Mouse (Mus musculus) MEL-GATA-1-ER (cell line): ENCODE measurements at regions not wholly inside any gene's neighbourhood (a gene's known extent, or its start where the extent isn't known, plus 50 kb on each side); places are given as distances from the start of the nearest gene placed in this dataset.

ENCODE experiments used
- DNase-seq: peaks from one replicate; pipeline ENCODE4 v3.0.0-alpha.2; 2012; ENCODE audit warnings: low read depth; ENCODE audit errors: extremely low read depth

DNA sequence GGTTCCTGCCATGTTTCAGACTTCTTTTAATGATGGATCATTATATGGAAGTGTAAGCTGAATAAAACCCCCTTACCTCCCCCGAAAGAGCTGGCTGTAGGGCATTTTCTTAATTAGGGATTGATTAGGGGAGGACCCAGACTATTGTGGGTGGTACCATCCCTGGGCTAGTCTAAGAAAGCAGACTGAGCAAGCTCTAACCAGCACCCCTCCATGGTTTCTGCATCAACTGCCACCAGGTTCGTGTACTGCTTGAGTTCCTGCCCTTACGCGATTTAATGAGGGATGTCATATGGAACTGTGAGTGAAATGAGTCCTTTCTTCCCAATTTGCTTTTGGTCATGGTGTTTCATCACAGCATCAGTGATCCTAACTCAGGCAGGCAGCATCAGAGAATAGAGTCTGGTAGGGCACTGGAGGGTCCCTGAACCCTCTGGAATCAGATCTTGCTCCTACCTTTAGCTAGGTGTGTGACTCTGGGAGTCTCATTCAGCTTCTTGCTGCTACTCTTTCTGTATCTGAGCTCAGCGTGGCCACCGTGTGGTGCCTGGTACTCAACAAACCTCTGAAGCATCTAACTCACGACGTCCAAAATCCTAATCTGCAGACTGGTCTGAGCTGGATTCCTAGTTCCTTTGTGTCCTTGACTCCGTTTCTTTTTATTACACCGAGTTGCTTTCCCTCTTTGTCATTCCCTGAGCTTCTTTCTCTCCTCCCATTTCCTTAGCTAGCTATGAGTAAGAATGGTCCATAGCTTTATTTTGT is 1884.0 kb upstream of the Lrrc6 start:
- DNase-seq: no peak

DNA sequence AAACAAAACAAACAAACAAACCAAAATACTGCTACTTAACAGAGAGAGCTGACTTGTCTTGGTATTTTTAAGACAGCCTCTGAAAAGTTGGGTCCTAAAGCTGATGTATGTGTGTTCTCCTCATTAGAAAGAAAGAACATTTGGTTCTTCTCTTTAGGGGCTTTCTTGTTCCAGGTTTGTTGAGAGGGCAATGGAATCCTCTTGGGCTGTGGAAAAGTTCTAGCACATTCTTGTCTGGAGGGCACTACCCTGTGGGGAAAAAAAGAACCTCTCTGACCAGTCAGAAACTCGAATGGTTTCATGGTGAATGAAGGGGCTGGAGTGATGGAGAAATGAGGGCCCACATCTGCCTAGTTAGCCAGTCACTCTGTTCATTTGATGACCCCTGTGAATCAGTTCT is 1874.5 kb upstream of the Lrrc6 start:
- DNase-seq: no peak

DNA sequence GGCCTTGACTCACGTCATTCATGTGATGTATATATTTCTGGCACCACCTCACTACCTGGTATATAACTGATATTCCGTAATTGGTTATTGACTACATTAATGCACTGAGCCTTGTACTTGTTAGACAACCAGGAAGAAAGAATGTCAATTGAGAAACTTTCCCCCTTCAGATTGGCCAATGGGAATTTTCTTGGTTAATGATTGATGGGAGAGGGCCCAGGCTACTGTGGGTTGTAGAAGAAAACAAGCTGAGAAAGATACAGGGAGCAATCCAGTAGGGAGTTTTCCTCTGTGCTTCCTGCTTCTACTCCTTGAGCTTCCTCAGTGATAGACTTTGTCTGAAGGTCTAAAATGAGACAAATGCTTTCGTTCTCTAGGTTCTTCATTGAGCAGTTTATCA is 1866.1 kb upstream of the Lrrc6 start:
- DNase-seq: no peak

DNA sequence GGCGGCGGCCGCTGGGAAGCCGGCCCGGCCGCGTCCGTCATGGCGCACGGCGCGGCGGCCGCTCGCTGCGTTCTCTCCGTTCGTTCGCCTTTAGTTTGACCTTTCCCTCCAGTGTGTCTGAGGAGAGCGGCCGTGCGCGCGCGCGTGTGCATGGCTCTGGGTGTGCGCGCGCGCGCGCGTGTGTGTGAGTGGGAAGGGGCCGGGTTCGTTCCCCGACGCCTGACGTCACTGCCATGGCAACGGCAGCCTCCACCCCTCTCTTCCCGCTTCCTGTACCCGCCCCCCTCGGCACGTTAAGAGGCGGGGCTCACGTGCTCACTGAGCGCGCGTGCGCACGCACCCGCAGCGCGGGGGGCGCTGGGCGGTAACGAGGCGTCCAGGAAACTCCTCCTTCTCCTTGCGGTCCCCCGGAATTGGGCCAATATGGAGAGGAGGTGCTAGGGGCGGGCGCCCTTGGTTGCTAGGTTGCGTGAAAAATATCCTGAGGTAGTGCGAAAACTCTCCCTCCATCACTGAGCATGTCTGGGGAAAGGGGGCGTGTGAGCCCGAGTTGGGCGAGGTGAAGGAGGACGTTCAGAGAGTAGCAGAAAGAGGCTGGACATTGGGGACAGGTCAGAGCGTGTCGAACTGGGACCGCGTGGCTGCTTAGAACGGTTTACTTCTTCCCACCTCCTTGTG is 1862.5 kb upstream of the Lrrc6 start:
- peak; percentile 98 for DNase-seq

DNA sequence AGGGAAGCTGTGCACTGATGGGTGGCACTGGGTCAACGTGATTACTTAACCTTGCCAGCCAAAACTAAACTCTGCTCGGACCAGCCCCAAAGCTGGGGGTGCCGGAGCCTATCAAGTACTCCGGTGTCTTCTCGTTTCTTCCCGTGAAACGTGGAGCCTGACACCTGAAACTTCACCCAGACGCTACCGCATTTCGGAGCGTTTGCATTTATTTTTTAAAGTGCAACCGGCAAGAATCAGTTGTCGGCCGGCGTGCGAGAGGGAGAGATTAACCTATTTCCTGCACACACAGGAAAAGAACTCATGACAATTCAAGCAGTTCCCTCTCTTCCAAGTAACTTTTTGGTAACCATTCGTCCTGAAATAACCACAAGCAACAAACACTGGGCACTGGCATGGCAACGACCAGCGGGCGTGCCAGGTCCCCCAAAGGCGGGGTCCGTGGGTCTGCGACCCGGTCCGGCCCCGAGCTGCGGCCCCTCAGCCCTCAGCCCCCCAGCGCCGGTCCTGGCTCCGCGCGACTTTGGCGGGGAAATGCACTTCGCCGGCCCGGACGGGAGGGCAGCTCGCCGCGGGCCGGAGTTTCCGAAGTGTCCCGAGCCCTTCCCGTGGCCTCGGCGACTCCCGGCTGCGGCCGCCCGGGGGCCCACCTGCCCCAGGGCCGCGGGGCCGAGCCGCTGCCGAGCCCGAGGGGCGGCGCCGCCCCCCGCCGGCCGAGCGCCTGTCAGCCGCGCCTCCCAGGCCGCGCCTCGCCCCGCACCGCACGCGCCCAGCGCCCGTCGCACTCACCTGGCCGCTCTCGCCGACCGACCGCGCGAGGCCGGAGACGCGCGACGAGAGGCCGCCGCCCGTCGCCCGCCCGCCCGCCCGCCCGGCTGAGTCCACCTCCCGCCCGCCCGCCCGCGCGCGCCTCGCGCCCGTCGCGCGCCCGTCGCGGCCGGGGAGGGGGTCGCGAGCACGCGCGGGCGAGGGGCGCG is 1861.7 kb upstream of the Lrrc6 start:
- peak; percentile 69 for DNase-seq

DNA sequence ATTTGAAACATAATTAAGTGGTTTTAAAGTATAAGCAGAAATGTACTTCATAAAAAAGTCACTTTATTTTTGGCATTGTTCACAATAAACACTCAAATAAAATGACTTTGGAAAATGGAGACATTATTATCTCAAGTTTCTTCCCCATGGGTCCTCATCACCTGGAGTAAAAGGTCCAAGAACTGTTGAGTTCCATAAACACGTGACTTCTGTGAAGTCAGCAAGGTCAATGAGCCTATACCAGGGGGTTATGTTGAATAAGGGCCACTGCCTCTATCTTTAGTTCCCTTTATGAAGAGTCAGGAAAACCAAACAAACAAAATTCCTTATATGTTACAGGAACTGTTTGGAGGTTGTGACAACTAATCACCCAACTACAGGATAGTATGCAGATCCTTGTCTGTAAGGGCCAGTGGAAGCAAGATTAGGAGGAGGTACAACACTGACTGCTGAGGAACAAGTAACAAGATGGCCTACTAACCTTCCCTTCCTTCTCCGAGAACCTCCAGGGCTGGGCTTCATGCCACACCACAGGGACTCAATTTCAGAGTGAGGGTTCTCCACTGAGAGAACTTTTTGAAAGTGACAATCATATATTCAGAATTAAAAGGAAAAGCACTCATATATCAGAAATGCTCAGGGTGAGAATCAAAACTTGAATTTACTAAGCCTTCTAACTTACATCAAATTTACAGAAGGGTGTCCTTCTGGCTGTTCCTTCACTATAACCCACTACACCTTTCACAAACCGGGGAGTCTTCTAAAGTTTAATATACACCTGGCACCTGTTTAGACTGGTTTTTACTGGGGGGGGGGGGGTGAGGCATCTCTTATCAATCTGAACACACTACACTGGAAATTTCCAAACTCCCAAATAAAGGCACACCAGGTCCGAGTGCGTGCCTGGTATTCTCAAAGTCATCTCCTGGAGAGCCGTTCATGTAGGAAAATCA is 1860.5 kb upstream of the Lrrc6 start:
- DNase-seq: peak; percentile 60

DNA sequence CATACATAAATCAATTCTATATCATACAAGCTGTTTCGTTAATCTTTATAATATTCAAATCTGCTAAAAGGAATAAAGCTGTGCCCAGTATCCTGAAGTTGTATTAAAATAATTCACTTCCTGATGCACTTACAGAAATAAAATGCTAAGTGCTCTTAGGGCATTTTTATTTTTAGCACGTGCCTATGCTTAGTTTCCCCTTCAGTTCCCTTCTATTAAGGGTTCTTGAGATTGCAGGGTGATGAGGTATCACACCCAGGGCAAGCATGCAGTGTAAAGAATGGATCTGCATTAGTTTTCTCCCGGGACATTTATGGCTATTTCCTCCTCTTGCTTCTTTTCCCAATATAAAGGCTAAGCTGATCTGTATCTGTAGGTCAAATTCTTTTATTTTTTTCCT is 1858.8 kb upstream of the Lrrc6 start:
- DNase-seq: no peak

DNA sequence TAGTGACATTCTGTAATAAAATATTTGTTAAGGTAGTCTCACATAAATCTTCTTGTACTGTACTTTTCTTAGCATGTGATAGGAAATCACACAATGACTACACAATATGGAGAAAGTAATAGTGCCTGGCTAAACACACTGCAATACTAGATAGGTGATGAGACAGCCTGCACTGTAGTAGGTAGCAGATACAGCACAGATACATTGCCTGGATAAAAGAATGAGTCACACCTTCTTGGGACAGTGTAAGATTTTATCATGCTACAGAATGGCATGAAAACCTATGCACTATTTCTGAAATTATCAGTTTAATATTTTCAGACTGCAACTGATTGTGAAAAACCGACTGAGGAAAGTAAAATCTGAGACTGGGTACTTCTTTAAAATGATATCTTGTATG is 1855.2 kb upstream of the Lrrc6 start:
- no peak for DNase-seq

DNA sequence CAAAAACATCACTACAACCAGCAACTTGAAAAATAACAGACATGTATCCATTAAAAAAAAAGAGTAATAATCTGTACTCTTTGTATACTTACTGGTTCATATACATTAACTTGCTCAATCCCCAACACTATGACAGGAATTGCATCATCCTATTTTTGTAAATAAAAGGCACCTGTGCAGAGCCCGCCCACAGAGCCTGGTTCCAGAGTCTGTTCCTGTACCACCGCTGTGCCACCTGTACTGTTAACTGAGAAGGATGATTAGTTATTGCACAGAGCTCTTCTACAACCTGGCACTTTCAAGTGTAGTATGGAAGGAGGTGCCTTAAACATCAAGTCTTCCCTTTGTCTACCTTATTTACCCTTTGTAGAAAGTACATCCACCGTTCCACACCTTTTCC is 1843.9 kb upstream of the Lrrc6 start:
- DNase-seq: no peak

DNA sequence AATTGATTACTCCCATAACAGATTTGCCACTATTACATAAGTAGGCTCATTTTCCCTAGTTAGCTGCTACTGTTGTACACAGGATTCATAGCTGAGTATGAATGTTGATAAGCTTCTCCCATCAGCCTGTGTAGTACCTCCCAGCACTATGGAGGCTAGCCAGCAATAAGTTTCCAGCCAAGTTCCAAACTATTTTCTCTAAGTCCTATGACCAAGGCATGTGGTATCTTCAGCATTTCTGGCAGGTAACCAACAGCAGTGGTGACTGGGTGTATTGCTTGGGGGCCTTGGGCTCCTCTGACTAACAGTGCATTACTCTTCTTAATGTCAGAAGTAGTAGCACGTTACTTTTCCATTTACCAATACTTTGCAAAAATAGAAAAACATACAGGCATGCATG is 1841.8 kb upstream of the Lrrc6 start:
- no peak for DNase-seq

DNA sequence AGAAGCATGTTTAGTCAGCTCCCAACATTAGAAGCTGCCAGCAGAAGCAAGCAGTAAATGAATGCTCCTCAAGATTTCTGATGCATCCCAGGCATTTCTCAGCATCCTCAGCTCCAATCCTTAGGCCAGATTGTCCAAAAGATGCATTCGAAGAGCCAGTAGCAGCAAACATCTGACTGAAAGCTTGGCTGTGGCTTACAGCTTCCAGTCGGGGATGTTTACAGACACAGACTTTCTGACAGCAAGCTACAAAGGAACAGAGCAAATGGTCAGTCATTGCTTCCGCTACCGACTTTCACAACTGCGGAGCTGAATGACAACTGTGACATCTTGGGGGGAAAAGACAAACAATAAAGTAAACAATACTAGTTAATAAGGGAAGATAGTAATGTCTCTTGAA is 1840.3 kb upstream of the Lrrc6 start:
- no peak for DNase-seq

DNA sequence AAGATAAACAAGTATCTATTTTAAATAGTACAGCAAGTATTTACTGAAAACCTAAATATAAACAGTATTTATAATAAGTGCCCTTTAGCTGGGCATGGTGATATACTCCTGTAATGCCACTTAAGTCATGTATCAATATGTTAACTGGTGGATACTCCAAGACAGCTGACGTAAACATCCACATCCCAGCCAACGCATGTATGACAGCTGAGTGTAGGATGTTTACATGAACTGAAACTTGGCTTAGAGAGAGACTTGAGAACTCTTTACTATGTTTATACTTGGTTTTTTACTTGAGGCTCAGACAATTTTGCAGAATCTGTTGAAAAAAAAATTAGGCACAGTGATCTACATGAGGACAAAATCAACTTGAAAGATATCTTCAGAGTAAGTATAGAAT is 1836.6 kb upstream of the Lrrc6 start:
- DNase-seq: no peak

DNA sequence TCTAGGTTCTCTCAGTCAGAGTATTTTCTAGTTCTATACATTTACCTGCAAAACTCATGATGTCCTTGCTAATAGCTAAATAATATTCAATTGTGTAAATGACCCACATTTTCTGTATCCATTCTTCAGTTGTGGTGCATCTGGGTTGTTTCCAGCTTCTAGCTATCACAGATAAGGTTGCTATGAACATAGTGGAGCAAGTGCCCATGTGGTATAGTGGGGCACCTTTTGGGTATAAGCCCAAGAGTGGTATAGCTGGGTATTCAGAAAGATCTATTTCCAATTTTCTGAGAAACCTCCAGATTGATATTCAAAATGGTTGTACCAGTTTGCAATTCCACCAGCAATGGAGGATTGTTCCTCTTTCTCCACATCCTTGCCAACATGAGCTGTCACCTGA is 1835.1 kb upstream of the Lrrc6 start:
- DNase-seq: no peak

DNA sequence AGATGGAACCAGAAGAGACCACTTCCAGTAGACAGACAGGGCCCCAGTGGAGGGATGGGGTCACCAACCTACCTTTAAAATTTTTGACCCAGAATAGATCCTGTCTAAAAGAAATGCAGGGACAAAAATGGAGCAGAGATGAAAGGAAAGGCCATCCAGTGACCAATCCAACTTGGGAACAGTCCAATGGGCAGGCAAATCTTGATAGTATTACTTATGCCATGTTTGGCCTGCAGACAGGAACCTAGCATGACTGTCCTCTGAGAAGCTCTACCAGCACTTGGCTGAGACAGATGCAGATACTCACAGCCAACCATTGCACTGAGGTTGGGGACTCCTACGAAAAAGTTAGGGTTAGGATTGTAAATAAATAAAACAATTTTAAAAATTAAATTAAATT is 1815.4 kb upstream of the Lrrc6 start:
- no peak for DNase-seq
